Mouse (Mus musculus): ENCODE measurements around the gene E330021D16Rik.
A peak's percentile ranks its signal among the peaks of the same experiment; 100 is the strongest.
"Not testable (repeated sequence)": the region's sequence is repeated elsewhere in the genome, so short reads cannot be mapped to it uniquely, and the experiment has no call there.

E330021D16Rik gene

GRCm38 (mm10) chr6:136415133-136415775 lies at the start of gene E330021D16Rik:
TSS of gene E330021D16Rik (minus strand) at chr6:136415569.
- no peak for DNase-seq

- peak; percentile 72 to 88 for DNase-seq
Observed at GRCm38 (mm10) chr6:136465021-136465420, 49.7 kb upstream of the E330021D16Rik start.

GRCm38 (mm10) chr6:136464121-136464621 lies 48.8 kb upstream of the E330021D16Rik start:
- peak; percentile 61 to 67 for DNase-seq

GRCm38 (mm10) chr6:136463491-136463890 lies 48.1 kb upstream of the E330021D16Rik start:
- DNase-seq: no peak

GRCm38 (mm10) chr6:136459156-136459555 lies 43.8 kb upstream of the E330021D16Rik start:
- no peak for DNase-seq

- no peak for DNase-seq
Observed at GRCm38 (mm10) chr6:136456302-136456701, 40.9 kb upstream of the E330021D16Rik start.

GRCm38 (mm10) chr6:136455696-136456095 lies 40.3 kb upstream of the E330021D16Rik start:
- DNase-seq: peak; percentile 56 to 69

GRCm38 (mm10) chr6:136452623-136453022 lies 37.3 kb upstream of the E330021D16Rik start:
- no peak for DNase-seq

- DNase-seq: no peak
Observed at GRCm38 (mm10) chr6:136450863-136451262, 35.5 kb upstream of the E330021D16Rik start.

- no peak for DNase-seq
Observed at GRCm38 (mm10) chr6:136449930-136450329, 34.6 kb upstream of the E330021D16Rik start.

- DNase-seq: peak; percentile 66 to 77
Observed at GRCm38 (mm10) chr6:136449270-136449692, 33.9 kb upstream of the E330021D16Rik start.

GRCm38 (mm10) chr6:136439205-136439604 lies 23.8 kb upstream of the E330021D16Rik start:
- not testable (repeated sequence) for DNase-seq

GRCm38 (mm10) chr6:136436151-136436550 lies 20.8 kb upstream of the E330021D16Rik start:
- DNase-seq: not testable (repeated sequence)

- DNase-seq: no peak
Observed at GRCm38 (mm10) chr6:136433573-136433972, 18.2 kb upstream of the E330021D16Rik start.

GRCm38 (mm10) chr6:136431896-136432248 lies 16.5 kb upstream of the E330021D16Rik start:
- no peak for DNase-seq

- DNase-seq: no peak
Observed at GRCm38 (mm10) chr6:136431169-136431895, 16.0 kb upstream of the E330021D16Rik start.

GRCm38 (mm10) chr6:136429441-136429840 lies 14.1 kb upstream of the E330021D16Rik start:
- DNase-seq: no peak

GRCm38 (mm10) chr6:136428412-136428811 lies 13.0 kb upstream of the E330021D16Rik start:
- DNase-seq: no peak

- DNase-seq: no peak
Observed at GRCm38 (mm10) chr6:136427240-136427639, 11.9 kb upstream of the E330021D16Rik start.

- DNase-seq: no peak
Observed at GRCm38 (mm10) chr6:136425956-136426355, 10.6 kb upstream of the E330021D16Rik start.

GRCm38 (mm10) chr6:136424166-136424565 lies 8.8 kb upstream of the E330021D16Rik start:
- no peak for DNase-seq

GRCm38 (mm10) chr6:136423201-136423600 lies 7.8 kb upstream of the E330021D16Rik start:
- no peak for DNase-seq

- peak; percentile 39 to 76 for DNase-seq
Observed at GRCm38 (mm10) chr6:136422084-136422853, 6.9 kb upstream of the E330021D16Rik start.
